Mouse (Mus musculus) thymus, adult 18-20 months (tissue): ENCODE measurements around the gene Ahnak.
"Not testable (repeated sequence)": the region's sequence is repeated elsewhere in the genome, so short reads cannot be mapped to it uniquely, and the experiment has no call there.

ENCODE experiments used
- DNase-seq, 2 experiments: peaks; one replicate each; pipeline ENCODE4 v3.0.0; 2022; ENCODE audit warnings: mixed read lengths in 2 of 2

Gene Ahnak

GRCm38 (mm10) chr19:8996601-8997000 lies 7.5 kb downstream of the Ahnak start:
- no peak for DNase-seq

GRCm38 (mm10) chr19:8997546-8997945 lies 8.5 kb downstream of the Ahnak start:
- peak; percentile 57 to 74 for DNase-seq

- no peak for DNase-seq
Observed at GRCm38 (mm10) chr19:8998546-8998945, 9.5 kb downstream of the Ahnak start.

GRCm38 (mm10) chr19:8999223-8999622 lies 10.1 kb downstream of the Ahnak start:
- no peak for DNase-seq

GRCm38 (mm10) chr19:9006915-9007314 lies 17.8 kb downstream of the Ahnak start:
- DNase-seq: not testable (repeated sequence)

- DNase-seq: no peak
Observed at GRCm38 (mm10) chr19:9019298-9019697, 30.2 kb downstream of the Ahnak start.

GRCm38 (mm10) chr19:9023021-9023778 lies 34.1 kb downstream of the Ahnak start:
- peak in 1 of 2 experiments; percentile 8 for DNase-seq

GRCm38 (mm10) chr19:9025562-9026257 lies 36.6 kb downstream of the Ahnak start:
- no peak for DNase-seq

GRCm38 (mm10) chr19:9026634-9027033 lies 37.5 kb downstream of the Ahnak start:
- no peak for DNase-seq

GRCm38 (mm10) chr19:9027795-9028194 lies 38.7 kb downstream of the Ahnak start:
- no peak for DNase-seq

- DNase-seq: no peak
Observed at GRCm38 (mm10) chr19:9028375-9028774, 39.3 kb downstream of the Ahnak start.

- no peak for DNase-seq
Observed at GRCm38 (mm10) chr19:9029640-9030262, 40.7 kb downstream of the Ahnak start.

- no peak for DNase-seq
Observed at GRCm38 (mm10) chr19:9032502-9033129, 43.5 kb downstream of the Ahnak start.

GRCm38 (mm10) chr19:9033412-9034340 lies 44.6 kb downstream of the Ahnak start:
- DNase-seq: no peak

GRCm38 (mm10) chr19:9034480-9034879 lies 45.4 kb downstream of the Ahnak start:
- no peak for DNase-seq

GRCm38 (mm10) chr19:9035101-9035500 lies 46.0 kb downstream of the Ahnak start:
- no peak for DNase-seq

- peak in 1 of 2 experiments; percentile 39 for DNase-seq
Observed at GRCm38 (mm10) chr19:9038136-9038535, 49.1 kb downstream of the Ahnak start.

GRCm38 (mm10) chr19:9039266-9039665 lies 50.2 kb downstream of the Ahnak start:
- no peak for DNase-seq

- DNase-seq: no peak
Observed at GRCm38 (mm10) chr19:9039928-9040327, 50.8 kb downstream of the Ahnak start.

- DNase-seq: no peak
Observed at GRCm38 (mm10) chr19:9040649-9041048, 51.6 kb downstream of the Ahnak start.

- DNase-seq: peak in 1 of 2 experiments; percentile 18
Observed at GRCm38 (mm10) chr19:9041074-9041473, 52.0 kb downstream of the Ahnak start.

GRCm38 (mm10) chr19:9043123-9043522 lies 54.0 kb downstream of the Ahnak start:
- DNase-seq: no peak
